Mouse (Mus musculus): ENCODE measurements around the gene Insig1. TPM values are rescaled to one million over a fixed set of nuclear protein-coding genes. Genes with fewer than 3 reads are reported as not detected.
A peak's percentile ranks its signal among the peaks of the same experiment; 100 is the strongest.

The Insig1 gene
- total RNA-seq, 2 experiments from 2014 or later = 17.1 to 24.4 TPM

- ATAC-seq (replicated peaks; ENCODE audit: low FRiP score, low TSS enrichment, poor library complexity, severe bottlenecking) = no peak
These were observed 39.7 kb downstream of the Insig1 start for GRCm38 (mm10) chr5:28110881-28111280.

- ATAC-seq (replicated peaks; ENCODE audit: low FRiP score, low TSS enrichment, poor library complexity, severe bottlenecking) = no peak
These were observed 46.2 kb downstream of the Insig1 start for GRCm38 (mm10) chr5:28117251-28117880.

DNA sequence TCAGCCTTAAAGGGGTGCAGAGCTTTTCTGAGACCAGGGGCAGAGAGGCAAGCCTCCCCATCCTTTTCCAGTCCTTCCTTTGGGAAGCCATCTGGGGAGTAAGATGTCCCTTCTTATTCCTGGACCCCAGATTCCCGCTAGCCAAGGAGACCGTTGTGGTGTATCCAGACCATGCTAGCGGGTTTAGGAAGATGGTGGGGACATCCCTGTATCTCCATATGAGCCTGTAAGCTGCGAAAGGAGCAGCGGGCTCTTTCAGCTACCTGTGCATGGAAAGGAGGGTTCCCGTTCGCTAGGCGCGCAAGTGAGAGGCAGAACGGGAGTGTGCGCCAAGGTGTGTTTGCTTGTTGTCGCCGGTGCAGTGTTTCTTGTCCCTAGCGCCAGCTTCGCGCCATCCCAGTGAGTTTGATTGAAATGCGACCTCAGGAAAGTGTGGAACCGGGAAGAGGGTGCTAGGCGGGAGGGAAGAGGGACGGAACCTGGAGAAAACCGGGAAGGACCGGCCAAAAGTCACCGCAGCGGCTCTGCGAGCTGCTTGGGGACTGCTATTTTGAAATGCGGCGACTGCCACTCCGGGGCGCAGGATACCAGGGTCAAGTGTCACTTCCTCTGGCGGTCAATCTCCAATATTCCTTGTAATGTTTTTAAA, 46.8 kb downstream of the Insig1 start:
- ATAC-seq (replicated peaks; ENCODE audit: low FRiP score, low TSS enrichment, poor library complexity, severe bottlenecking) = no peak

DNA sequence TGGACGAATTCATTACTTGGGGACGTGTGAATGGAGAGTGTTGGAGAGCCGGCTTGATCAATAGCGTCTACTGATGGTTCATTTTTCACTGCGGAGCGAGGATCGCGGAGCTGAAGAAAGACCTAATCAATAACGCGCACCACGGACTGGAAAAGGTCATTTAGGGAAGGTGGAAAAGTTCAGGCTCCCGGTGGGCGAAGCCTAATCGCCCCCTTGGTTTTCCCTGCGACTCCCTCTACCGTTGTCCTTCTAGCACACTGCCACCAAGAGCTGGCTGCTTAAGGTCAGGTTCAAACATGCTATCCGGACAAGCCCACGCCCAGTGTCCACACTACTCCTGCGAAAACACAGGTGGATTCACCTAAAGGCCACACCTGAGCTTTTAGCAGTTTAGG, 47.4 kb downstream of the Insig1 start:
- ATAC-seq (replicated peaks; ENCODE audit: low FRiP score, low TSS enrichment, poor library complexity, severe bottlenecking) = no peak

- ATAC-seq (replicated peaks; ENCODE audit: low FRiP score, low TSS enrichment, poor library complexity, severe bottlenecking) = no peak
These were observed 48.4 kb downstream of the Insig1 start for GRCm38 (mm10) chr5:28119576-28119975.

GRCm38 (mm10) chr5:28122491-28123454, 51.6 kb downstream of the Insig1 start:
- peak; percentile 97 for ATAC-seq (replicated peaks; ENCODE audit: low FRiP score, low TSS enrichment, poor library complexity, severe bottlenecking)

DNA sequence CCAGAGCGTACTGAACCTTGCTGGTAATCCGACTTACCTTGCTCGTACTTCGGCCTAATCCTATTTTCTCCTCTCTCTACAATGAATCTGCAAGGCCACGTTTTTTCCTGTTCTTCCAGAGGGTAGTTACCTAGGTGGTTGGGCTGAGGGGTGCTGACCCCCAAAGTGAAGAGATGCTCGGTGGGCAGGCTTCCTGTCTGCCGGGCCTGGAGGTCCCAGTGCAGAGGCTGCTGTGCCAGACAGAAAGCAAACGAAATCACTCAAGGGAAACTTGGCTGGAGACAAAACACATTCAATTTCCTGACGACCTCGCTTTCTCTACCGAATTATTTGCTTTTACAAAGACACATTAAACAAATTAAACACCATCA, 52.3 kb downstream of the Insig1 start:
- no peak for ATAC-seq (replicated peaks; ENCODE audit: low FRiP score, low TSS enrichment, poor library complexity, severe bottlenecking)

- ATAC-seq (replicated peaks; ENCODE audit: low FRiP score, low TSS enrichment, poor library complexity, severe bottlenecking) = no peak
These were observed 53.4 kb downstream of the Insig1 start for GRCm38 (mm10) chr5:28124321-28125230.

Other genes starting within 250 kb of the Insig1 start
- not detected in 2 replicates for gene Htr5a, start 229.2 kb upstream of the Insig1 start, total RNA-seq (2014; fragmentation: Nextera tagmentation)
- not detected in 2 replicates for gene Htr5a, start 229.2 kb upstream of the Insig1 start, total RNA-seq (2017)
- gene En2, start 94.3 kb downstream of the Insig1 start, total RNA-seq (2014; fragmentation: Nextera tagmentation) = not detected in 2 replicates
- not detected in 2 replicates for gene En2, start 94.3 kb downstream of the Insig1 start, total RNA-seq (2017)
- not detected in 2 replicates for gene Cnpy1, start 174.4 kb downstream of the Insig1 start, total RNA-seq (2014; fragmentation: Nextera tagmentation)
- not detected in 2 replicates for gene Cnpy1, start 174.4 kb downstream of the Insig1 start, total RNA-seq (2017)
- 60.5 and 63.1 TPM in 2 replicates for gene Rbm33, start 245.8 kb downstream of the Insig1 start, total RNA-seq (2014; fragmentation: Nextera tagmentation)
- gene Rbm33, start 245.8 kb downstream of the Insig1 start, total RNA-seq (2017) = 36.8 and 60.4 TPM in 2 replicates